8 mouse cellular contexts compared by ENCODE assay signal in the genomic region with DNA sequence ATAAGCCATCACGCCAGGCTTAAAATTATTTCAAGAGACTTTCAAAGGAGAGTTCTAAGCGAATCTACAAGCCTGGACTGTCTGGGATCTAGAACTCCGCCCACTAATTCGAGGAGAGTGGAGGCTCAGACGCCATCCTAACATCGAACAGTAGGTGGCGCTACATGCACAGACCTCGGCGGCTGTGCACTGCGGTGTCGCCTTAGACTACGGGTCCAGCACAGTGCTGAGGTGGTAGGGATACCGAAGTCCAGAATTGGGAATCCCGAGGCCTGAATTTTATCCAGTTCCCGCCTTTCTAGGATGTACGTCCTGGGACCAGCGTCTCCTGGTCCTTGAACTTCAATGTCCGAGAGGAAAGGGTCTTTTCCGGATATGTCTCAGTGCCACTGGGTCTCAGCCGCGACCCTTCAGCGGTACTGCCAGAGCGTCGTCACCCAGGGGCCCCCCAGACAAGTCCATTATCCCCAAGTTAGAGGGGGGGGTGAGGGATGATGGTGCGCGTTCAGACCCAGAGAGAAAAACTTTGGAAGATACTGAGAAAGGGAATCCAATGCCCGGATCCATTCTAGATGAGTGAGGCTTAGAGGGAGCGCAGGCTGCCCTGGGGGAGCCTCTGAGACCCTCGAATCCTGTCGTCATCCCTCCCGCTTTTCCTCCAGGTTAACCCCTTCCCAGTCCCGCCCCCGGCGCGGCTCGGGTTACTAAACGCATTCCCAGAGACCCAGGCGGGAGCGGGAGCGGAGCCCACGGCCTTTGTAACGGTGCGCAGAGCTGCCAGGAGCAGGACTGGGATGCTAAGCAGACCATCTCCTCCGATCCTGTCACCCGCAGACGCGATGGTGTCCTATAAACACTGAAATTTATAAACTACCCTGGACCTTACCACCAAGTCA. TPM values are rescaled to one million over a fixed set of nuclear protein-coding genes. Genes with fewer than 3 reads are reported as not detected.
DNase-seq lines count a peak whose midpoint lies in the region; ATAC-seq and TF ChIP-seq lines count a peak whose summit lies in the region.

No protein-coding gene starts in this region.

- ATAC-seq in embryonic facial prominence, embryonic 13.5 days (ENCODE audit: insufficient number of reproducible peaks, insufficient read depth, low FRiP score, low TSS enrichment, low read depth), result peak; percentile 69
- peak; percentile 86 for ATAC-seq in limb, embryonic 14.5 days (ENCODE audit: low FRiP score, low read depth)
- ATAC-seq in midbrain, postnatal 0 days (ENCODE audit: low FRiP score), result peak; percentile 75

- peaks cover 61% of the 10 kb centered on the region for H3K4me1 ChIP-seq in embryonic facial prominence, embryonic 13.5 days
- H3K4me1 ChIP-seq in limb, embryonic 14.5 days (ENCODE audit: control insufficient read depth, insufficient read depth, low read length), result peaks cover 34% of the 10 kb centered on the region
- peaks cover 11% of the 10 kb centered on the region; the same call in 1 of the 2 replicates for H3K4me1 ChIP-seq in midbrain, postnatal 0 days (ENCODE audit: insufficient read depth, low read length)

- H3K27ac ChIP-seq in embryonic facial prominence, embryonic 13.5 days, result peak overlapping the region; percentile 45
- 0 out of 2 replicates have a peak overlapping the region, but pooled peaks have one; percentile 39 for H3K27ac ChIP-seq in limb, embryonic 14.5 days (replicated peaks; ENCODE audit: low read depth, low read length)
- H3K27ac ChIP-seq in midbrain, postnatal 0 days (ENCODE audit: low read depth, low read length), result no peak overlapping the region

- peaks cover 2% of the 10 kb centered on the region for H3K36me3 ChIP-seq in embryonic facial prominence, embryonic 13.5 days
- H3K36me3 ChIP-seq in limb, embryonic 14.5 days (ENCODE audit: control insufficient read depth, insufficient read depth, low read length), result no peaks in the 10 kb centered on the region
- peaks cover under 1% of the 10 kb centered on the region; the same call in 1 of the 2 replicates for H3K36me3 ChIP-seq in midbrain, postnatal 0 days (ENCODE audit: insufficient read depth, low read length)

- peaks cover 68% of the 10 kb centered on the region for H3K27me3 ChIP-seq in embryonic facial prominence, embryonic 13.5 days
- peaks cover 32% of the 10 kb centered on the region for H3K27me3 ChIP-seq in limb, embryonic 14.5 days (ENCODE audit: control insufficient read depth, insufficient read depth, low read length)
- peaks cover 56% of the 10 kb centered on the region for H3K27me3 ChIP-seq in midbrain, postnatal 0 days (ENCODE audit: insufficient read depth, low read length)

- no peaks in the 10 kb centered on the region for H3K9me3 ChIP-seq in embryonic facial prominence, embryonic 13.5 days
- no peaks in the 10 kb centered on the region for H3K9me3 ChIP-seq in limb, embryonic 14.5 days (ENCODE audit: control insufficient read depth, low read length)
- H3K9me3 ChIP-seq in midbrain, postnatal 0 days (ENCODE audit: low read length), result no peaks in the 10 kb centered on the region

- TF ChIP-seq POLR2A in limb, embryonic 14.5 days (IDR thresholded peaks at IDR 0.05; ENCODE audit: borderline replicate concordance, extremely low read depth, insufficient read depth, insufficient read length), result peak; percentile 74; the same call in 1 of the 2 replicates

- peak overlapping the region; percentile 47 for H3K4me3 ChIP-seq in embryonic facial prominence, embryonic 13.5 days
- H3K4me3 ChIP-seq in limb, embryonic 14.5 days (replicated peaks; ENCODE audit: low read length), result peak overlapping the region; percentile 43
- peak overlapping the region; percentile 13; the same call in 1 of the 2 replicates for H3K4me3 ChIP-seq in midbrain, postnatal 0 days (ENCODE audit: low read depth, low read length)

- peak; percentile 69 for DNase-seq in 3134 (ENCODE audit: extremely low read depth, insufficient read length, low spot score)
- peak; percentile 89 to 91 for DNase-seq in adrenal gland, postnatal 36 days
- DNase-seq in heart, adult 9 months (ENCODE audit: low spot score in 2 of 2), result peak; percentile 85 to 92
- DNase-seq in kidney, adult 9 months, result peak; percentile 94
- peak; percentile 97 for DNase-seq in limb, embryonic 14.5 days (ENCODE audit: low spot score)
- peak; percentile 91 for DNase-seq in midbrain, postnatal 0 days (ENCODE audit: low spot score)
- peak; percentile 81 to 88 for DNase-seq in spleen, postnatal 10 days (ENCODE audit: low spot score in 2 of 2)

- WGBS in embryonic facial prominence, embryonic 13.5 days, result under 1% methylated on average over 47 of the region's 47 CpGs
- WGBS in limb, embryonic 14.5 days, result under 1% methylated on average over 40 of the region's 47 CpGs
- 2% methylated on average over 47 of the region's 47 CpGs for WGBS in midbrain, postnatal 0 days

- peak overlapping the region; percentile 70 for H3K9ac ChIP-seq in embryonic facial prominence, embryonic 13.5 days
- H3K9ac ChIP-seq in limb, embryonic 14.5 days (ENCODE audit: low read depth, low read length, severe bottlenecking), result peak overlapping the region; percentile 51
- H3K9ac ChIP-seq in midbrain, postnatal 0 days (replicated peaks; ENCODE audit: low read length, poor library complexity, severe bottlenecking), result no peak overlapping the region

- peak; percentile 98 for TF ChIP-seq CTCF in midbrain, postnatal 0 days (IDR thresholded peaks at IDR 0.05)

- peak overlapping the region; percentile 85 for H3K4me2 ChIP-seq in embryonic facial prominence, embryonic 13.5 days
- H3K4me2 ChIP-seq in limb, embryonic 14.5 days (replicated peaks; ENCODE audit: low read depth, low read length, severe bottlenecking), result peak overlapping the region; percentile 69
- H3K4me2 ChIP-seq in midbrain, postnatal 0 days (ENCODE audit: low read depth, low read length, poor library complexity, severe bottlenecking), result peak overlapping the region; percentile 49

RNA-seq across cellular contexts. Expression of a gene that starts 1.3 kb away (rescaled TPM):
- total RNA-seq in adrenal gland, postnatal 36 days (2021), result 10 to 100 TPM; 77.8 to 94.6 TPM
- polyA plus RNA-seq in embryonic facial prominence, embryonic 13.5 days (2015; fragmentation: Nextera tagmentation; extraction: Ambion mirVana), result 32.0 and 40.3 TPM in 2 replicates
- 86.0 and 107 TPM in 2 replicates for polyA plus RNA-seq in limb, embryonic 14.5 days (2012; rRNA removed)
- polyA plus RNA-seq in limb, embryonic 14.5 days (2014; fragmentation: Nextera tagmentation; extraction: Ambion mirVana), result 54.3 and 57.1 TPM in 2 replicates
- 25.3 and 44.3 TPM in 2 replicates for total RNA-seq in midbrain, postnatal 0 days (2014; rRNA removed)
- polyA plus RNA-seq in midbrain, postnatal 0 days (2015; fragmentation: Nextera tagmentation; extraction: Ambion mirVana), result 13.6 and 16.0 TPM in 2 replicates

RNA-seq across cellular contexts. Expression of a gene that starts 19.6 kb away (rescaled TPM):
- 10 to 100 TPM; 22.3 TPM for total RNA-seq in adrenal gland, postnatal 36 days (2021)
- polyA plus RNA-seq in embryonic facial prominence, embryonic 13.5 days (2015; fragmentation: Nextera tagmentation; extraction: Ambion mirVana), result 61.5 and 70.6 TPM in 2 replicates
- polyA plus RNA-seq in limb, embryonic 14.5 days (2012; rRNA removed), result 58.7 and 80.6 TPM in 2 replicates
- polyA plus RNA-seq in limb, embryonic 14.5 days (2014; fragmentation: Nextera tagmentation; extraction: Ambion mirVana), result 30.5 and 35.5 TPM in 2 replicates
- 36.3 and 42.7 TPM in 2 replicates for total RNA-seq in midbrain, postnatal 0 days (2014; rRNA removed)
- polyA plus RNA-seq in midbrain, postnatal 0 days (2015; fragmentation: Nextera tagmentation; extraction: Ambion mirVana), result 24.1 and 25.1 TPM in 2 replicates

RNA-seq across cellular contexts. Expression of a gene that starts 21.0 kb away (rescaled TPM):
- 1 to 10 TPM in 1 of 2 experiments, not detected in 1; 6.1 TPM for total RNA-seq in adrenal gland, postnatal 36 days (2021)
- polyA plus RNA-seq in embryonic facial prominence, embryonic 13.5 days (2015; fragmentation: Nextera tagmentation; extraction: Ambion mirVana), result not detected in 2 replicates
- polyA plus RNA-seq in limb, embryonic 14.5 days (2012; rRNA removed), result 0.32 TPM in 1 of 2 replicates, not detected in the other
- polyA plus RNA-seq in limb, embryonic 14.5 days (2014; fragmentation: Nextera tagmentation; extraction: Ambion mirVana), result not detected in 2 replicates
- total RNA-seq in midbrain, postnatal 0 days (2014; rRNA removed), result not detected in 2 replicates
- not detected in 2 replicates for polyA plus RNA-seq in midbrain, postnatal 0 days (2015; fragmentation: Nextera tagmentation; extraction: Ambion mirVana)
